Mouse (Mus musculus): Measurements from ENCODE around the gene Gdap1l1. TPM values are rescaled to one million over a fixed set of nuclear protein-coding genes. Genes with fewer than 3 reads are reported as not detected.

The Gdap1l1 gene
- total RNA-seq, 2 experiments from 2014 or later = 0.21 TPM; not detected in 1

DNA sequence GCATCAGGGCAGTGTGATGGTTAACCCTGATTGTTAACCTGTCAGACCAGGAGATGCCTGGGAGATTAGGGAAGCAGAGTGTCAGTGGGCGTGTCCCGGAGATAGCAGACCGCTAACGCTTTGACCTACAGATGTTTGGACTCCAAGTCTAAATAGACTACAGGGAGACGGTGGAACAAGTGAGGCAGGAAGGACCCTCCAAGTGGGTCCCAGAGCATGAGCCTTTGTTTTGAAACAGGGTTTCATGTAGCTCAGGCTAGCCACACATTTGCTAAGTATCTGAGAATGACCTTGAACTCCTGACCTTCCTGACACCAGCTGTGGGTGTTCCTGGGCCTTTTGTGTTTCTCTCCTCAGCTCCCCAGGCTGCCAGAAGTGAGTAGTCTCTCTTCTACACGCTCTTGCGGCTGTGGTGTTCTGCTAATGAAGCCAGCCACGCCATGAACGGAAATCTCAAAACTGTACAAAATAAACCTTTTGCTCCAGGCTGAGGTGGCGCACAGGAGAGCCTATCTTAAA lies 25.0 kb downstream of the Gdap1l1 start:
- DNase-seq (ENCODE audit: low spot score) = no peak

DNA sequence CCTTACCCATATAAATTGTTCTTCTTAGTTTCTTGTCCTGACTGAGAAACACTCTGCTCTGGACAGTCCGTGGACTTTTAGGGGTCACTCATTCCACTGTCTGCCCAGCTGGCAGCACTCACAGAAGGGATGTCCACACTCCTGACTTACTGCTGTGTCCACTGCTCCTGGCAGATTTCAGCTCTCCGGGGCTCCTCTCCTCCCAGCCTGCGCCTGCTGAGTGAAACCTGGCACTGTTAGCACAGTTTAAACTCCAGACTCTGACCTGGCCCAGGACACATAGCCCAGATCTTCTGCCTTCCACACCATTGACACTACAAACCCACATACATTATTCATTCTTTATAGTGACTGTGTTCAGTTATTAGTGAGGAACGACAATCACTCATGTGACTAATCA lies 25.7 kb downstream of the Gdap1l1 start:
- DNase-seq (ENCODE audit: low spot score) = no peak

DNA sequence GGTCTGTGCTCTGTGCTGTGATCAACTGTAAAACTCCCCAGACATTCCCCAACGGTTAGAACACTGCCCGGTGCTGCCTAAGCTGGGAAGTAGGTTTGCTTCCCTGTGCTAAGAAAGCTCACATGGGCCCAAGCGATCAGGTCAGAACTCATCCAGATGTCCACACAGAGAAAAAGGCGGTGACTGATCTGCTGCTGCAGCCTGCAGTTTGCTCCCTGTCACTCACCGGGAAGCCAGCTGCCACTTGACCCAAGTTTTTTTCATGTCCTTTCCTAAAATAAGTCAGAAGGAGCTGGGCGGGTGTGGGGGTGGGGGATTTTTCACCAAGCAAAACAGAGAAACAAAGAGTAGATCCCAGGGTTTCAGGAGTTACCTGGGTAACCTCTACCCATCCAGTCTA lies 26.3 kb downstream of the Gdap1l1 start:
- peak; percentile 31 for DNase-seq (ENCODE audit: low spot score)

DNA sequence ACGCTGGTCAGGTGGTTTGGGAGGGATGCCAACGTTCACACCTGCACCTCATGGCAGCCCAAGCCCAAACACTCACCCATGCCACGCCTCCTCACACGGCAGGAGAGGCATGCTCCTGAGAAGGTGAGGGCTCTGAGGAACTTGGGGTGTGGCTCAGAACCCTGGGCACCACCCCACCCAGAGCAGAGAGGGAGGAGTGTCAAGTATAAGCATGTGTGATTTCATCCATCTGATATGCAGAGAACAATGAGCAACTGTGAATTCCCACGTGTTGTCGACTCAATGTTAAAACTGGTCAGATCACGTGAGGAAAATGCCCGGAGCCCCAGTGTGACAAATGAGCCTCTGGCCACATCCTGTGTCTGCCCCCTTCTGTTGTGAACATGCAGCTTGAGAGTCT lies 28.5 kb downstream of the Gdap1l1 start:
- DNase-seq (ENCODE audit: low spot score) = no peak

DNA sequence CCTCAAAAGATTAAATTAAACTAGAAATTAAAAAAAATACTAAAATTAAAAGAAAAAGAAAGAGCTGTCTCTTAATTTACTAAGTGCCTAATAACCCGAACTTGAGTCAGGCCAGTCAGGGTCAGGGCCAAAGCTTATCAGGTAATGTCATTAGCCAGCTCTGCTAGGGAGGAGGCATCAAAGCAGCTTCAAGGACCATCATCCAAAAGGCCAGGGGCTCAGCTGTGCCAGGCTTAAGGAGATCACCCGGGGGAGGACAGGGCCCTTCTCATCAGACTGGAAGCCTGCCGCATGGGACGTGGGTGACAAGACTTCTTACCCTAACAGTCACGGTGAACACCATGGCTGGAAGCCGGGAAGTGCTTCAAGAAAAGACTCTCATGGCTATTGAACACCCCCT lies 29.3 kb downstream of the Gdap1l1 start:
- DNase-seq (ENCODE audit: low spot score) = no peak

DNA sequence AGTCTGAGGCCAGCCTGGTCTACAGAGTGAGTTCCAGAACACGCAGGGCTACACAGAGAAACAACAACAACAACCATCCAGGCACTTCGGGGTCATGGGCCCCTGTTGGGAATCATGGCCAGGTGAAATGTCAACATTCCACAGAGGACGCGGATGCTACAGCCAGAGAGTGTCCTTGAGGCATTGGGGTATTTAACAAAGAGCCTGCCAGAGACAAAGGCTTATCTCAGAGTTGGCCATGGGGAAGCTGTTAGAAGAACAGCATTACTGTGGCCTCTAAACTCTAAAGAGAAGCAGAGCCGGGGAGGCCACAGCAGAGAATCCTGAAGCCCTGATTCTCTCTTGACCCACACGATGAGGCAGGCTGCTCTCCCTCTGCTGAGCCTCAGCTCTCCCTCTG lies 30.6 kb downstream of the Gdap1l1 start:
- no peak for DNase-seq (ENCODE audit: low spot score)

DNA sequence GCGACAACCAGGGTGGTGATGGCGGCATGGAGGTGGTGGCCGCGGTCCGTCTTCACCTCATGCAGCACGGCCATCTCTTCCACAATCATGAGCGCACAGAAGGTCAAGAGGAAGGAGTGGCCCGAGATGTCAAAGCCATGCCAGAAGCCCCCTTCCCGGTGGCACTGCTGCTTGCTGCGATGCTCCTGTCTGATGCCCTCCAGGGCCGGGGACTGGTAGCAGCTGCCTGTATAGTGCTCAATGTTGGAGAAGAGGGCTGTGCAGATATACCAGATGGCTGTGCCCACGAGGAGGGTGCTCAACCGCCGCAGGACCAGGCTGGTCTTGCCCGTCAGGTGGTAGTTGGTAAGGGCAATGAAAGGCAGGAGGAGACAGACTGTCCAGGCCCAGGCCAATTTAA lies 31.4 kb downstream of the Gdap1l1 start:
- DNase-seq (ENCODE audit: low spot score) = no peak

DNA sequence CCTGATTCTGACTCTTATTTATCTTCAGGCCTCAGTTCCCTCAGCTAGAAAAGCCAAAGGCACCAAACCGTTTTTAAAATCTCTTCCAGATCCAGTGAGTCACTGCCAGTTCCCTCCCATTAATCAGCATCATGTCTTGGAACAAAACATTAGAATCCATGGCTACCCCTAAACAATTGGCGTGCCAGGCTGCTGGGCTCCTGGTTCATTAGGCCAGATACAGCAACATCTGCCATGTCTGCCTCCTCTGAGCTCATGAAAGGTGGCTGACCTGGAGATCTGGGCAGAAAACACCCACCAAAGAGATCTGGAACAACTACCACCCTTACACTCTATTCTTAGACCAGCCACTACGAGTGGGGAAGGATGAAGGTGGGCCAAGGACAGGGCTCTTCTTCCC lies 32.9 kb downstream of the Gdap1l1 start:
- peak; percentile 49 for DNase-seq (ENCODE audit: low spot score)

DNA sequence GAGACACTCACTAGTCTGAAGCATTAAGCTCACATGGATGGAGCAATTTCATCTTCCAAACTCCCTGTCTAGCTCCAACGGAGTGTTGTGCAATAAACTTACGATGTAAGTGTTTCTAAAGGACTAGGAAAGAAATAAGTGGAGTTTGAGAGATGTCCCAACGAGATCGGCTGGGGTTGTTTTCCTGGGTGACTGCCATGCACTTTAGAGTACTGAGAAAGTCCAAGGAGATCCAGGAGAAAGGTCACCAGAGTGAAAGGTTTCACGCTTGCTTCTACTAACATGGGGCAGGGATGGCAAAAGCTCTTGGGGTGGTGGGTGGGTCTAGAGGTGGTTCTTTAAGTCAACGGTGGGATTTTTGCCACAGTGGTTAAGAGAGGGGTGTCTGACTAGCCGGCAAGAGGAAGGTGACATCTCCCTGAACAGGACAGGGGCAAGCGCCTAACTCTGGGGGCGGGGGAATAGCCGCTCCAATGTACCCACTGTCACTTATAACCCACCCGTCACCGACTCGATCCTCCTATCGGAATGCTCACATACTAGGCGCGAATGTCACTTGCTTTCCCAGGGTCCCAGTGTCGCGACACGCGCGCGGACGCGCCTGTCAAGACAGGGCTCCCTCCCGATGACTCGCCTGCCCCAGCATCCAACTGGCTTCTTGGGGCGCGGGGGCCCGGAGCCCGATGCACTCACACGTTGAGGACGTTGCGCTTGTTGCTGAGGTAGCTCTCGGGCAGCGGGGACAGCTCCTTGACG lies 33.6 kb downstream of the Gdap1l1 start:
- peak; percentile 51 for DNase-seq (ENCODE audit: low spot score)

DNA sequence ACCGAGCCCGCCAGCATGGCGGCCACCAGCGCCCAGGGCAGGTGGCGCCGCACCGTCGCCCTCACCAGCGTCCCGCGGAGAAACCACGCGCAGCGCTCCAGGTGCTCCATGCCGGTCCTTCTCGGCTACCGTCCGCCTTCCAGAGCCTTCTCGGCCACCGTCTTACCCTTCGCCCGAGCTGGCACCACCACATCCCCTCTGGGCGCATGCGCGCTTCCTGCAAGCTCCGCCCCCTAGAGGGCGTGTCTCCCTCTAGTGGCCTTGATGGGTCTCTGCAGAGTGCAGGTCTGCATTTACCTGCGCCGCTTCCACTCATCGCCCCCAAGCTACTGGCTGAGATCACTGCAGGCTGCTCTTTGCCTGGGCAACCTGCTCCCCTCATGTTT lies 34.2 kb downstream of the Gdap1l1 start, which contains the start of gene Fitm2:
TSS of gene Fitm2 (minus strand) at position 164 of the 386 bp plus-strand sequence.
- DNase-seq (ENCODE audit: low spot score) = peak; percentile 95

DNA sequence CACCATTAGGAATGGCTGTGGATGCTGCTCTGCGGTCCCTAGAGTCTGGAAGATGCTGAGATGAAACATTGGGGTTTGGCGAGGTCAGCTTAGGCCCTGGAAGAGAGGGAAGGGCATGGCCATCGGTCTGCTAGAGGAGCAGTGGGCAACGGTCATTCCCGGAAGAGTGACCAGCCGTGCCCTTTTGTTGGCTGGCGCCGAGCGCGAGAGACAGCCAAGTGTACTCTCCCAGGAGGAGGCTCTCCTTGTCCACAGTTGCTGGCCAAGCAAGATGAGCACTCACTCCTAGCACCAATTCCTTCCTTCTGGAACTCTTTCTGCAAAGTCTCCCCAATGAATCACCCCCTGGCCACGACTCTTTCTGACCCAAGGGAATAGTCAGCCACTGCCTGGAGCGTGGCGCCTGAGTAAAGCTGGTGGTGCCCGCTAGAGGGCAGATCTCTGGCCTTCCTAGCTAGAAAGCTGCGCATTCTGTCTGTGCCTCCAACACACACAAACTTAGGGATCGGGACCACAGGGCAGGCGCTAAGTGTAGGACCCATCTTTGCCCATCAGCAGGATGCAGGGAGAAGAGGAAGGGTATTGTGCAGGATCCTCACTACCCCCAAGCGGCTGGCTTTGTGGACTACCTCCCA lies 42.0 kb downstream of the Gdap1l1 start:
- no peak for DNase-seq (ENCODE audit: low spot score)

DNA sequence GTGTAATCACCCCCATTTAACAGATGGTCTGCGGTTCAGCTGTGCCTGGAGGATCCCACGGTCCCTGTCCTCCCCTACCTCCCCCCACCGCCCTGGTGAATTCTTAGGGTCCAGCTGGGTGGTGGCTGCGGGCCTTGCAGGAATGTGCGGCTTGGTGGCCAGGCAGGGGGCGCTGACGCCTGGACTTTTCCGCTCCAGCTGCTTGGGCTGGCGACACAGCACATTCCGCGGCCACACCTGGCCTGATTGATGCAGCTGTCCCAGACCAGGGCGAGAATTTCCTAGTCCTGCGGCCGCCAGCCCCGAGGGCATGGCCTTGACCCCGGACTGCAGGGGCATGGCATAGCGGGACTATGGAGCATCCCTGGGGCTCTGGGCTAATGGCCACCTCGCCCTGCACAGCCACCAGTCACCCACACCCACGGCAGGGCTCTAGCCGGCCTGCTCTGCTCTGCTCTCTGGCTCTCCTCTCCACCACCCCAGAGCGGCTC lies 43.3 kb downstream of the Gdap1l1 start:
- DNase-seq (ENCODE audit: low spot score) = no peak

DNA sequence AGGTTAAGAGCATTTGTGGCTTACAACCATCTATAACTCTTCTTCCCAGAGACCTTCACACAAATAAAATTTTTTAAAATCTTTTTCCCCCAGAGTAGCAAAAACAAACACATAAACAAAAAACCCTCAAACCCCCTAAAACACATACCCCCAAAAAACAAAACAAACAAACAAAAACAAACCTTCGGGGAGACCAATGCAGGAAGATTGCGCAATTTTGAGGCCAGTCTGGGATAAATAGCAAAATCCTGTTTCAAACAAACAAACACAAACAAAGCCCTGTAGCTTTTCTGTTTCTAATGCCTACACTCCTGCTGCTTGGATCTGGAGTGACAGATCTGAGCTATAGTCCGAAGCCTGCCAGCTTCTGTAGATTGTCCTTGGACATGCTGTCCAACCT lies 49.1 kb downstream of the Gdap1l1 start:
- no peak for DNase-seq (ENCODE audit: low spot score)

DNA sequence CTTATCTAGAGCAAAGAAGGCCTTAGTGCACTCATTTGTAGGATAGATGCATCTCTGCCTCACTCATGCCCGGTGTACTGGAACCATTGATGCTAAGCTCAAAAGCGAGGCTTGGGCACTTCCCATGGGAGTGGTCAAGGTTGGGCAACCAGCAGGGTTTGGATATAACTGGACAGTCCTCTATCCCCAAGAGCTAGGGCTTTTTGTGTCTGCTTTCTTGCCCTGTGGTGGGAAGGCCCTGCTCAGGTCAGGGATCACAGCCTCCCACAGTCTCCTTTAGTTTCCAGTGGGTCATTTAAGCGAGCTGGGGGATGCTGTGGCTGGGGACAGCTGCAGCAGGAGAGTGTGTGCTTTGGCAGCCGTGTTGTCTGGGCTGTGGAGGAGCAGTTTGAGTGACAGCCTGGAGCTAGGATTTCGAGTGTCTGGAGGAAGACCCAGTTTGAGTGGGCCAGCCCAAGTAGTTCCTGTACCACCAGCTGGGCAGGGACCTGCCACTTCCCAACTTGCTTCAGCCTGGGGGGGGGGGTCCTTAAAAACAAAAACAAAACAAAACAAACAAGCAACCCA lies 51.5 kb downstream of the Gdap1l1 start:
- no peak for DNase-seq (ENCODE audit: low spot score)

DNA sequence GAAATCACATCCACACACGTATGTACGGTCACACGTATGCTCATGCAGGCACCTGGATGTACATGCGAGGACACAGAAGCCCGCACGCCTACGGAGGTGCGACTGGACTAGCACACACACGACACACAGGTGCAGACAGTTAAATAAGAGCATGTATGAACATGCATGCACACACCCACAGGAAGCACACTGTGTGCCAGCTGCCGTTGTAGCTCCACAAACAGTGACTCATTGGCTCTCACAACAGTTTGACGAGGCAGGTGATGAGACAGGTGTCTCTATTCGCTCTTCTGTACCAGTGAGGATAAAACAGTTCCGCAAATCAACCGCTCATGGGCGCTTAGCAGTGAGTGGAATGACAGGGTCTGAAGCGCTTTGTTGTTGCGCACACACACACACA lies 52.4 kb downstream of the Gdap1l1 start:
- DNase-seq (ENCODE audit: low spot score) = no peak

DNA sequence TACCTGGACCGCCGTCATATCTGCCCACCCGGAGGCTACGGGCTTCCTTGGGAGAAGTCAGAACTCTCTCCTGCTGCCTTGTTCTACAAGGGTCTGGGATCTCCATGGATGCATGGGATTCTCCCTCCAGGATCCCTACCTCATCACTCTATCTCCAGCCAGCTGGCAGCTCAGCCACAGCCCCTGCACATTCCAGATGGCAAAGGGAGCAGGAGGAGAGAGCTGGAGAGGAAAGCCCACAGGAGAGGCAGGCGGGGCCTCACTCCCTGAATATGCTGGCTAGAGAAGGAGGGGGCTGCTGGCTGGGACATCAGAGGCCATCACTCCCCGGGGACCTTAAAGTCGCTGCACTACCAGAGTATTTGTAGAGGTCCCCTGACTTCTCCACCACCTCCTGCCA lies 53.1 kb downstream of the Gdap1l1 start:
- DNase-seq (ENCODE audit: low spot score) = no peak

DNA sequence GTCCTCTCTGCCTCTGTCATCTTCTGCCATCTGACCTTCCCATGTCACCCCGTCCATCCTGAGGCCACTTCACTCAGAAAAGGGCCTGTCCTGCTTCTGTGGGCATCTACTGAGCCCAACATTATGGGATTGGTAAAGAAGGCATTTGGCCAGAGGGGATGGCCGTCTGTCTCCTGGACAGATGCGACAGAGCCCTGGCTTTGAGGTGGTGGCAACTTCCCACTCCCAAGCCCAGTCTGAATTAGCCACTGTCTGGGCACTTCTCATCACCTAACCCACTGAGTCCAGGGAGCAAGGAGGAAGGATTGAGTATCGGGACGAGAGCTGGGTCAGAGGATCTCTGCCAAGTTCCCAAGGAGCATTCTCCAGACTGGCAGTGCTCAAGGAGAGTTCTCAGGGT lies 53.7 kb downstream of the Gdap1l1 start, which contains the start of gene R3hdml:
TSS of gene R3hdml (plus strand) at position 301 of the 400 bp plus-strand sequence.
- no peak for DNase-seq (ENCODE audit: low spot score)

DNA sequence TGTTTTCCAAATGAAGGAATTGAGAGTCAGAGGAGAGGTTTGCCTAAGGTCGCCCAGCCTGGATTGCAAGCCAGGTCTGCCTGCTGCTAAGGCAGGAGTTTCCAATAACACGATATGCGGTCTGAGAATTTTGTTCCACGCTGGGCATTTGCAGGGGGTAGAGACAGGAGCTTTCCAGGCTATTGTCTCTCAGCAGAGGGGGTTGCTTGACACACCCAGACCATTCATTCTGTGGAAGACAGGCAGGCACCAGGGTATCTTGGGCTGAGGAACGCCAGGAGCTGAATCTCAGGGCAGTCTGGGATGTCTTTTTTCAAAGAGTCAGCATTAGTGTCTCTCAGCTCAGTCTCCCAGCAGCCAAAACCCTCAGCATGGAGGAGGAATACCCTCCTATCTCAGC lies 54.8 kb downstream of the Gdap1l1 start:
- DNase-seq (ENCODE audit: low spot score) = no peak

DNA sequence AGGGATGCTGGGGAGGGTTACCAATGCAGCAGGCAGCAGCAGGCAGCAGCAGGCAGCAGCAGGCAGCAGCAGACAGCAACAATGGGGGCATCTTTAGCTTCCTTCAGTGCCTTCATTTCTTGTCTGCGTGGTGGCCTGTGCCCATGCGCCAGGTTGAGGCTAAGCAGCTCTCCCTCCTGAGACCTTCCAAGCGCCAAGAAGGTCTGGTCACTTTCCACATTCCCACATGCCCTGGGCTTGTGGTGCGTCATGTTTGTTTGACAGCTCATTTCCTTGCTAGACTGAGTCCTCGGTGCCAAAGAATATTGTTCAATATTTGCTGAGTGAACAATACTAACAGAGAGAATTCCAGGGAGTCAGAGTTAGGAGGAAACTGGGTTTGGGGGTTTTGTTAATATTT lies 55.7 kb downstream of the Gdap1l1 start:
- DNase-seq (ENCODE audit: low spot score) = no peak

DNA sequence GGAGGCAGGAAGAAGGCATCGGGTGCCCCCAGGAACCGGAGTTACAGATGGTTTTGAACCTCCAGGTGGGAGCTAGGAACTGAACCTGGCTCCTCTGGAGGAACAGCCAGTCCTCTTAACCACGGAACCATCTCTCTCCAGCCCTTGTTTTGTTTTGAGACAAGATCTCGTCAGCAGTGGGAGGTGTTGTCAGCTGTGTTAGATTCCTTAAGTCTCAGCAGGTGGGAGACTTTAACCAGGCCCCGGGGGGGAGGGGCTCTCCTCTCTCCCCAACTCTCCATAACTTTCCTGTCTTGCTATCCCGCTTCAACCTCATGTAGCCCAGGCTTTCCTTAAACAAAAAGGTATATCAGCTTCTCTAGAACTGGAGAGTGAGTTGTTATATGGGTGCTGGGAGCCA lies 56.2 kb downstream of the Gdap1l1 start:
- no peak for DNase-seq (ENCODE audit: low spot score)

DNA sequence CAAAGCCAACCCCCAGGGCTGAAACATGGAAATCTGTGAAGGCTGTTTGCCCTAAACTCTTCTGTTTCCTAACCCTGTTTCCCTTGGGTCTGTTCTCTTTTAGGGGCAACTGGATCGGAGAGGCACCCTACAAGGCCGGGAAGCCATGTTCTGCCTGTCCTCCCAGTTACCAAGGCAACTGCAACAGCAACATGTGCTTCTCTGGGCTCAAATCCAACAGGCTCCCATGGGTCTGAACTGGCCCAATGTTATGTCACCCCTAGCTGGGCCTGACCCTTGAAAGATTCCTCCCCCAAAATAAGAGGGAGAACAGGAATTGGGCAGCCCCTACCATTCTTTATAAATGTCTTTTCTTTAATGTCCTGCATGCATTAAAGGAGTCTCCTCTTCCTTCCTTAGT lies 63.9 kb downstream of the Gdap1l1 start:
- no peak for DNase-seq (ENCODE audit: low spot score)

DNA sequence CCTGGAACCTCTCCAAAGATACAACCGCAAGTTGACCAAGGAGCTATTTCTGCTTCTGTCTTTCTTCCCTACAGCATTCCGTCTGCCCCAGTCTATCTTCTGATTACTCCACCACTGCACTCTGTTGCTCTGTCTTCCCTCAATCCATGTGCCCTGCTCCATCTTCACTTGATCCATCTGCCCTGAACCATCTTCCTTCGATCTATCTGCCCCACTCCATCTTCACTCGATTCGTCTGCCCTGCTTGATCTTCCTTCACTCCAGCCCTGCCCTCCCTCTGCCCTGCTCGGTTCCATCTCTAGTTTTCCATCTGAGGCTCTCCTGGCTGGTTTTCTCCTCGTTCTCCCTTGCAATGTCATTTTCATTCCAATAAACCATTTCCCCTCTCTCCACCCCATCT lies 64.9 kb downstream of the Gdap1l1 start:
- DNase-seq (ENCODE audit: low spot score) = no peak

Measured in gastrocnemius, adult 18-20 months (tissue).